Mouse (Mus musculus) bone marrow macrophage, adult 2 months (primary cell): ENCODE results near the gene Ap2m1.

Source experiments
- CTCF ChIP-seq: IDR thresholded peaks from 2 replicates; pipeline ENCODE4 v1.5.1; 2012; ENCODE audit warnings: low read depth, mild to moderate bottlenecking, low read length, moderate library complexity
- POLR2A ChIP-seq: IDR thresholded peaks from 2 replicates; pipeline ENCODE4 v1.6.1; 2012; ENCODE audit warnings: mild to moderate bottlenecking, low read depth, low read length, borderline replicate concordance

DNA sequence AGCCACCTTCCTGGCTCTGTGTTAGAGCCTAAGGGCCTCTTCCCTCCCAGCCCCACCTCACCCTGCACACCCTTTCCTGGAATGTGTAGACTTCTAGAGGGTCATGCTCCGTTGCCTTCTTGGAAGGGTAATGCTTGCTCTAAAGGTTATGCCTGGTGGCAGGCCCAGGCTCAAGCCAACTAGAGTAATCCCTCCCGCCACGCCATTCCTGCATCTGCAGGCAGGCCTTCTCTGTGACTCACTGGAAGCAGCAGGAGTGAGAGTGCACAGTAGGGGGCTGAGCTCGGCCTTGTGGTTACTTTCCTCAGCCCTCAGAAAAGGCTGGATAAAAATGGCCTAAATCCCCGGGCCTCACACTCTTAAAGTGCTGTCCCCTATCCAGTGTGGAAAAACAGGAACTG, 1.8 kb downstream of the Ap2m1 start:
- no peak for TF ChIP-seq CTCF
- TF ChIP-seq POLR2A: no peak
